In genomic region chr16:56801370-56802109, GRCm38 (mm10) we compare ENCODE assay signal across 26 mouse cellular contexts. TPM values are rescaled to one million over a fixed set of nuclear protein-coding genes. Genes with fewer than 3 reads are reported as not detected.
DNase-seq lines count a peak whose midpoint lies in the region; ATAC-seq and TF ChIP-seq lines count a peak whose summit lies in the region.
"Had no signal": no experiment of that assay in that cellular context is flagged by ENCODE, and none has a peak within 500 bp of the region (broad histone marks: within the 10 kb centered on the region; RNA-seq: fewer than 3 reads in every experiment).

No protein-coding gene starts in this region.

- 49% methylated on average over 6 of the region's 6 CpGs for WGBS in stomach, embryonic 15.5 days
- WGBS in stomach, postnatal 0 days, result 49% methylated on average over 6 of the region's 6 CpGs
- 63% methylated on average over 6 of the region's 6 CpGs for WGBS in intestine, embryonic 15.5 days
- WGBS in liver, embryonic 14.5 days (ENCODE audit: insufficient replicate concordance), result 16% methylated on average over 6 of the region's 6 CpGs
- WGBS in forebrain, embryonic 10.5 days, result 92% methylated on average over 6 of the region's 6 CpGs

- DNase-seq in stomach, postnatal 0 days (ENCODE audit: low spot score), result no peak
- DNase-seq in liver, embryonic 14.5 days (ENCODE audit: low read depth in 3 of 3, low spot score in 3 of 3), result peak; percentile 41 to 56 (median 52)
- DNase-seq in urinary bladder, postnatal 25 days (ENCODE audit: low spot score), result no peak
- DNase-seq in kidney, adult 8-10 months, result no peak
- DNase-seq in left cerebral cortex, adult 8-10 months (ENCODE audit: low spot score in 2 of 2), result no peak
- DNase-seq in forebrain, embryonic 10.5 days (ENCODE audit: extremely low spot score, low spot score), result no peak
- DNase-seq: cerebellum, postnatal 10 days; heart, postnatal 14 days; layer of hippocampus, postnatal 36 days; thymus, postnatal 25 days had no signal

- no peak for TF ChIP-seq EP300 in stomach, postnatal 0 days (optimal IDR thresholded peaks at IDR 0.05)
- peak; percentile 87 for TF ChIP-seq EP300 in liver, embryonic 14.5 days (IDR thresholded peaks at IDR 0.05; ENCODE audit: low read depth)

- TF ChIP-seq CTCF in stomach, postnatal 0 days (IDR thresholded peaks at IDR 0.05; ENCODE audit: low read depth), result no peak
- no peak for TF ChIP-seq CTCF in liver, embryonic 14.5 days (IDR thresholded peaks at IDR 0.05; ENCODE audit: low read depth)

- H3K27me3 ChIP-seq in stomach, embryonic 15.5 days (replicated peaks), result no peaks in the 10 kb centered on the region
- H3K27me3 ChIP-seq in stomach, postnatal 0 days (ENCODE audit: control insufficient read depth, insufficient read depth, low read length), result no peaks in the 10 kb centered on the region
- H3K27me3 ChIP-seq in intestine, embryonic 15.5 days (replicated peaks), result no peaks in the 10 kb centered on the region
- no peaks in the 10 kb centered on the region for H3K27me3 ChIP-seq in liver, embryonic 14.5 days (ENCODE audit: control insufficient read depth, insufficient read depth, low read length)
- no peaks in the 10 kb centered on the region for H3K27me3 ChIP-seq in forebrain, embryonic 10.5 days (ENCODE audit: poor library complexity, severe bottlenecking)
- H3K27me3 ChIP-seq: embryonic facial prominence, embryonic 13.5 days; hindbrain, embryonic 13.5 days; limb, embryonic 15.5 days; neural tube, embryonic 12.5 days had no signal

- peak; percentile 70 for ATAC-seq in stomach, embryonic 15.5 days (ENCODE audit: insufficient read depth, low FRiP score, low read depth)
- ATAC-seq in stomach, postnatal 0 days (ENCODE audit: low FRiP score, low TSS enrichment), result no peak
- 0 out of 2 replicates have a peak, but pooled peaks have one; percentile 42 for ATAC-seq in intestine, embryonic 15.5 days
- ATAC-seq in liver, embryonic 14.5 days (ENCODE audit: insufficient read depth), result peak; percentile 96
- ATAC-seq: CD4-positive, CD25-positive, alpha-beta regulatory T cell, adult 4 months; inflammation-experienced regulatory T-cells, adult 6 months; lung, postnatal 0 days had no signal

- H3K27ac ChIP-seq in stomach, embryonic 15.5 days, result no peak overlapping the region
- H3K27ac ChIP-seq in stomach, postnatal 0 days (replicated peaks), result no peak overlapping the region
- H3K27ac ChIP-seq in intestine, embryonic 15.5 days, result no peak overlapping the region
- H3K27ac ChIP-seq in liver, embryonic 14.5 days, result peak overlapping the region; percentile 70
- no peak overlapping the region for H3K27ac ChIP-seq in forebrain, embryonic 10.5 days
- H3K27ac ChIP-seq: embryonic facial prominence, embryonic 13.5 days; heart, embryonic 10.5 days; hindbrain, embryonic 13.5 days; limb, embryonic 15.5 days; neural tube, embryonic 12.5 days had no signal

- no peak overlapping the region for H3K9ac ChIP-seq in stomach, embryonic 15.5 days
- H3K9ac ChIP-seq in stomach, postnatal 0 days (ENCODE audit: low read length), result no peak overlapping the region
- no peak overlapping the region for H3K9ac ChIP-seq in intestine, embryonic 15.5 days
- H3K9ac ChIP-seq in liver, embryonic 14.5 days (replicated peaks), result peak overlapping the region; percentile 28
- H3K9ac ChIP-seq: embryonic facial prominence, embryonic 13.5 days; hindbrain, embryonic 13.5 days; limb, embryonic 15.5 days; neural tube, embryonic 12.5 days had no signal

- no peaks in the 10 kb centered on the region for H3K4me1 ChIP-seq in stomach, embryonic 15.5 days
- no peaks in the 10 kb centered on the region for H3K4me1 ChIP-seq in stomach, postnatal 0 days (replicated peaks; ENCODE audit: control insufficient read depth, insufficient read depth)
- H3K4me1 ChIP-seq in intestine, embryonic 15.5 days (replicated peaks), result no peaks in the 10 kb centered on the region
- peaks cover 25 to 34% of the 10 kb centered on the region in 2 experiments for H3K4me1 ChIP-seq in liver, embryonic 14.5 days (replicated peaks; ENCODE audit: control insufficient read depth in 2 of 2, insufficient read depth in 2 of 2, low read length in 1 of 2)
- H3K4me1 ChIP-seq in forebrain, embryonic 10.5 days, result no peaks in the 10 kb centered on the region
- H3K4me1 ChIP-seq: embryonic facial prominence, embryonic 13.5 days; hindbrain, embryonic 13.5 days; limb, embryonic 15.5 days; neural tube, embryonic 12.5 days had no signal

- no peak overlapping the region for H3K4me2 ChIP-seq in stomach, embryonic 15.5 days
- no peak overlapping the region for H3K4me2 ChIP-seq in stomach, postnatal 0 days (replicated peaks; ENCODE audit: low read depth)
- no peak overlapping the region for H3K4me2 ChIP-seq in intestine, embryonic 15.5 days (replicated peaks)
- peak overlapping the region; percentile 56 for H3K4me2 ChIP-seq in liver, embryonic 14.5 days (ENCODE audit: low read depth)
- H3K4me2 ChIP-seq: embryonic facial prominence, embryonic 13.5 days; hindbrain, embryonic 13.5 days; limb, embryonic 15.5 days; neural tube, embryonic 12.5 days had no signal

- H3K9me3 ChIP-seq in stomach, embryonic 15.5 days, result no peaks in the 10 kb centered on the region
- H3K9me3 ChIP-seq in stomach, postnatal 0 days (ENCODE audit: control insufficient read depth, low read length), result no peaks in the 10 kb centered on the region
- no peaks in the 10 kb centered on the region for H3K9me3 ChIP-seq in intestine, embryonic 15.5 days
- H3K9me3 ChIP-seq in liver, embryonic 14.5 days (ENCODE audit: control insufficient read depth, low read length), result no peaks in the 10 kb centered on the region
- H3K9me3 ChIP-seq in forebrain, embryonic 10.5 days, result no peaks in the 10 kb centered on the region
- H3K9me3 ChIP-seq: embryonic facial prominence, embryonic 13.5 days; heart, embryonic 10.5 days; hindbrain, embryonic 13.5 days; limb, embryonic 15.5 days; neural tube, embryonic 12.5 days had no signal

- H3K36me3 ChIP-seq in stomach, embryonic 15.5 days, result no peaks in the 10 kb centered on the region
- H3K36me3 ChIP-seq in stomach, postnatal 0 days (ENCODE audit: control insufficient read depth, insufficient read depth, low read length), result no peaks in the 10 kb centered on the region
- no peaks in the 10 kb centered on the region for H3K36me3 ChIP-seq in intestine, embryonic 15.5 days
- no peaks in the 10 kb centered on the region for H3K36me3 ChIP-seq in liver, embryonic 14.5 days (replicated peaks; ENCODE audit: control insufficient read depth, insufficient read depth, low read depth)
- H3K36me3 ChIP-seq in forebrain, embryonic 10.5 days (replicated peaks), result no peaks in the 10 kb centered on the region
- H3K36me3 ChIP-seq: embryonic facial prominence, embryonic 13.5 days; heart, embryonic 10.5 days; hindbrain, embryonic 13.5 days; neural tube, embryonic 12.5 days had no signal

- no peak overlapping the region for H3K4me3 ChIP-seq in stomach, embryonic 15.5 days (replicated peaks)
- H3K4me3 ChIP-seq in stomach, postnatal 0 days (ENCODE audit: low read depth, low read length), result no peak overlapping the region
- no peak overlapping the region for H3K4me3 ChIP-seq in intestine, embryonic 15.5 days (replicated peaks)
- H3K4me3 ChIP-seq in liver, embryonic 14.5 days (ENCODE audit: insufficient read depth in 1 of 2, low read depth in 2 of 2, low read length in 2 of 2), result no peak overlapping the region
- H3K4me3 ChIP-seq in forebrain, embryonic 10.5 days, result no peak overlapping the region
- H3K4me3 ChIP-seq: embryonic facial prominence, embryonic 13.5 days; heart, embryonic 10.5 days; hindbrain, embryonic 13.5 days; limb, embryonic 15.5 days; neural tube, embryonic 12.5 days had no signal

RNA-seq across cellular contexts. Expression of gene Adgrg7, which starts 5.9 kb away (rescaled TPM):
- polyA plus RNA-seq in stomach, embryonic 15.5 days (2015; fragmentation: Nextera tagmentation; extraction: Ambion mirVana), result 0.24 and 0.81 TPM in 2 replicates
- not detected in 2 replicates for polyA plus RNA-seq in stomach, postnatal 0 days (2015; fragmentation: Nextera tagmentation; extraction: Ambion mirVana)
- polyA plus RNA-seq in intestine, embryonic 15.5 days (2015; fragmentation: Nextera tagmentation; extraction: Ambion mirVana), result 4.6 and 5.4 TPM in 2 replicates
- polyA plus RNA-seq in liver, embryonic 14.5 days (2012; rRNA removed), result 0.02 and 0.04 TPM in 2 replicates
- 0.09 TPM in 1 of 2 replicates, not detected in the other for polyA plus RNA-seq in liver, embryonic 14.5 days (2014; fragmentation: Nextera tagmentation; extraction: Ambion mirVana)
- not detected for total RNA-seq in left cerebral cortex, adult 8-10 months (2022)
- polyA plus RNA-seq in forebrain, embryonic 10.5 days (2016; fragmentation: Nextera tagmentation; extraction: Ambion mirVana), result not detected in 2 replicates
- total RNA-seq: gastrocnemius, adult 18-20 months; gastrocnemius, postnatal 4 days; layer of hippocampus, adult 18-20 months; layer of hippocampus, postnatal 36 days; left cerebral cortex, postnatal 36 days had no signal
- polyA plus RNA-seq: CD4-positive, CD25-positive, alpha-beta regulatory T cell, adult 4 months; embryonic facial prominence, embryonic 13.5 days; forebrain, embryonic 11.5 days; heart, embryonic 10.5 days; hindbrain, embryonic 13.5 days; inflammation-experienced regulatory T-cells, adult 6 months; kidney, embryonic 16.5 days; lung, postnatal 0 days had no signal

Comparison
In these comparisons a context has a peak if more than half of its experiments do, and no peak if none do; other contexts are left out.
1. DNase-seq: peak in liver, embryonic 14.5 days (3 of 3); none in stomach, postnatal 0 days (single experiment), urinary bladder, postnatal 25 days (single experiment), kidney, adult 8-10 months (0 of 2), left cerebral cortex, adult 8-10 months (0 of 2) and forebrain, embryonic 10.5 days (single experiment).